Mouse (Mus musculus): ENCODE results near the gene Lpp. TPM values are rescaled to one million over a fixed set of nuclear protein-coding genes. Genes with fewer than 3 reads are reported as not detected.

Gene Lpp
- total RNA-seq, 2 experiments from 2014 or later: 32.5 to 60.6 TPM

- DNase-seq (ENCODE audit: low spot score in 2 of 2): no peak
Observed at GRCm38 (mm10) chr16:24467544-24468290, 74.4 kb downstream of the Lpp start.

GRCm38 (mm10) chr16:24469313-24469712, 76.0 kb downstream of the Lpp start:
- no peak for DNase-seq (ENCODE audit: low spot score in 2 of 2)

- DNase-seq (ENCODE audit: low spot score in 2 of 2): no peak
Observed at GRCm38 (mm10) chr16:24470601-24471000, 77.3 kb downstream of the Lpp start.

DNA sequence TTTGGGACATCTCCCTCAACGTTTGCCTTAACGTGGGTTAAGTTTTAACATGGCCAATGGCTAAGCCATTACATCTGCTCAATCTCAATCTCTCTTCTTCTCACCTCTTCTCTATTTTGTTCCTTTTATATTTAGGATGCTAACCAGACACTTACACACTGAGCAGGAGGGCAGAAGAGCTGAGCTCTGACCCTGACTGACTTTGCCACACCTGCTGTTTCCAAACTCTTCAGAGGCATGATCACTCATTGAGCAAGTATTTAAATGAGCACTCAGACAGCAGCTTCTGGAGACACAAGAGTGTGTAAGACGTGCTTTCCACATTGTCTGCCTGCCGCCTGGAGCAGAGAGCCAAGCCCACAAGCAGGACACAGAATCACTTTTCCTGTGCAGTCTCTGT, 77.7 kb downstream of the Lpp start:
- DNase-seq (ENCODE audit: low spot score in 2 of 2): no peak

GRCm38 (mm10) chr16:24471801-24472200, 78.5 kb downstream of the Lpp start:
- no peak for DNase-seq (ENCODE audit: low spot score in 2 of 2)

- DNase-seq (ENCODE audit: low spot score in 2 of 2): no peak
Observed at GRCm38 (mm10) chr16:24473966-24474365, 80.7 kb downstream of the Lpp start.

DNA sequence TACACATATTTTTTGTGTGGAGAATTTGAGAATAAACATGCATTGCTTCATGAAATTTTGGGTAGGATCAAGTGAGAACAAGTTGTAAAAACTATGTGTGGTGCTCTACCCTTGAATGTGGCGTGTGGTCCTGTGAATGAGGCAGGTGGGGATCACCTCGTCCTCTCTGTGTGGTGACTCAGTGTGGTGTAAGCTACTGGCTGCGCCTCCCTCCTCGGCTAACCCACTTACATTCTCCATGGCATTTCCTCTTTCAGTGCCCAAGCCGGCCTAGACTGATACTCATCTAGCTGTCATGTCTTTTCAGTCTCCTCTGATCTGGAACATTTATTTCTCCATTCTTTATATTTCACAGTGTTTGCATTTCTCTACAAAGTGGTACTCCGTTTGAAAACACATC, 81.5 kb downstream of the Lpp start:
- DNase-seq (ENCODE audit: low spot score in 2 of 2): no peak

DNA sequence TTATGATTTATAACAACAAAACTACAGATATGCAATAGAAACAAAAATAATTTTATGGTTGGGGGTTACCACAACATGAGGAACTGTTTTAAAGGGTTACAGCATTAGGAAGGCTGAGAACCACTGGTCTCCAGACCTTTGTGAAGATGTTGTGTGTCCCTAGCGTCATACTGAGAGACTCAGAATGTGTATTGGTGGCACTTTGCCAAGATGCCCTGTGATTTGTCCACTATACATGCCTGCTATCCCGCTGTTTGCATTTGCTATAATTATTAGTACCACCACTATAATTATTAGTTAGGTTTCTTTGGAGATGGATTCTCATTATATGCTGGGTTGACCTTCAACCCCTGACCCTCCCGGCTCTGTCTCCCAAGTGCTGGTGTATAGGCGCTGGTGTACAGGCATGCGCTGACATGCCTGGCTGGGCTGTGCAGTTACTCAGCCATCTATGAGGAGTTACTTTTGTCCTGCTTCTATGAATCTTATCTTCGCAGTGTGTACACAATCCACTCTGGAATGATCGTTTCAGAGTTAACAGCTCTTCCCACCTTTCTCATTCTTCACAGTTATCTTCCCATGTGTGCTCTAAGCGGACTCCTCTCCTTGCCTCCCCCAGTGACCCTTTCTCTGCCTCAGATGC, 82.1 kb downstream of the Lpp start:
- no peak for DNase-seq (ENCODE audit: low spot score in 2 of 2)

DNA sequence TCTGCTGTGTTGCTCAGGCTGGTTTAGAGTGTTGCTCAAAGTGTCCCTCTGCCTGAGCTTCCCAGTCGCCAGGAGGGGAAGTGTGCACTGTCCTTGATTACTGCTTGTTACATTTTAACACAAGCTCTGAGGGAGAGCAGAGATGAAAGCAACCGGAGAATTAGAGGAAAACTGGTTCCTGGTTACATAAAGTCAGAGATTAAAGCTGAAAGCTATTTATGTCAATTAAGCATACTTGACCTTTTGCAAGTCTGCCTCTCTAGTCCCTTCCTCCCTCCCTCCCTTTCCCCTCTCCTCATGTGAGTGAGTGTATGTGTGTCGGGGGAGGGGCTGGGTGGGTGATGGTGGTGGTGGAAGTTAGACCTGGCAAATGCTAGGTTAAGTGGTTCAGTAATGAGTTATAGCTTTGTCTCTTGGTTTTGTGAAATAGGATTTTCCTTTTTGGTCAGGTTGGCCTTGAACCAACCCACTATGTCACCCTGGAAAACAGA, 83.6 kb downstream of the Lpp start:
- DNase-seq (ENCODE audit: low spot score in 2 of 2): no peak

- no peak for DNase-seq (ENCODE audit: low spot score in 2 of 2)
Observed at GRCm38 (mm10) chr16:24478006-24478405, 84.7 kb downstream of the Lpp start.

DNA sequence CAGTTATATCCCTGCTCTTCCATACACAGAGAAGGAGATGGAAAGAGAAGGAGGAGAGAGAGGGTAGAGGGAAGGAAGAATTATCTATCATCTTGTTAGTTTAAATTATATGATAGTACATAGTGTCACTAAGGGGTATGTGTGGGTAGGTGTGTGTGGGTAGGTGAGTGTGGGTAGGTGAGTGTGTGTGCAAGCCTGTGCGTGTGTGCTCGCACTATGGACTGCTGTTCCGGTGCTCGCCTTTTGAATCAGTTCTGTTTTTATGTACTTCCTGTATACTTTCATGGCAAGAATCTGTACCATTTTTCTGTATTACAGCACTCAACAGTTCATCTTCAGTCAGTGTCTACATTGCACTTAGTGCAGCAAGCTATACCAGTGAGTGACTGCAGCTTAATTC, 85.5 kb downstream of the Lpp start:
- DNase-seq (ENCODE audit: low spot score in 2 of 2): no peak

DNA sequence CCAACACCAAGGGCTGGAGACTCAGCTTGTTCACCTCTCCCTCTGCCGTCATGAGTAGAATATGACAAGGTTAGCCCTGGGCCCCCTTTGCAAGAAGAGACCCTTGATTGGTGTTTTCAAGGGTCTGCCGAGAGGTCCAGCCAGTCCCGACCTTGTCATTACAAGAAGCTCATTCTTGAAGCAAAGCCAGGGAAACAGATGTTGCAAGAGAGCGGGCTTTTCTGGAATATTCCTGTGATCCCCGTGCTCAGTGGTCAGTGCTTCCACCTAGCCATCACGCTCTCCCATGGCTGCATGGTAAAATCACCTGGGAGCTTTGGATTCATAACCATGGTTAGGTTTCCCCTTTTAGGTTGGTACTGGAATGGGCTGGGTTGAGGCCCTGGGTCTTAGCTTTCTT, 89.3 kb downstream of the Lpp start:
- DNase-seq (ENCODE audit: low spot score in 2 of 2): no peak

DNA sequence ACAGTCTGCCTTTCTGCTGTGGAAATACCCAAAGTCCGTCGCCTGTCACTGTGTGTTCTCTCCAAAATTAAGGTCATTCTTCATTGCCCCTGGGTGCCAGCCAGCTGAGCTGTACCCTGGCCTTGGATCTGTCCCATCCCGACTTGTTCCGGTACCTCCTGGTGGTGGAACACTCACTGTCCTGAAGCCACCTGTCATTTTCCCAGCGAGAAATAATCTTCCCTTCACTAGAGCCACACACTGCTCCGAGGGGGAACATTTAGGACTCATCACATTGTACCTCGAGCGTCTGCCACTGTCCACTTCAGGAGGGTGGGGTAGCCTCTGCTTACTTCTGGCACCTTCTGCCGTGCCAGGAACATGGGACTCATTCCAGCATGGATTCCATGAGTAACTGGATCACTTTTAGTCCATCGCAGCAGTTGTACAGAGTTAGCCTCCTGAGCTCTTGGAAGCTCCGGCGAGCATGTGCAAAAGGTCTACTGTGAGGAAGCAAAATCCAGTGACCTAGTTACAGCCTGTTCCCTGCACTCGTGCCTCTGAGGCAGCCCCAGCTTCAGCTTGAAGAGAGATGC, 90.3 kb downstream of the Lpp start:
- peak; percentile 51 to 68 for DNase-seq (ENCODE audit: low spot score in 2 of 2)

GRCm38 (mm10) chr16:24487782-24488241, 94.5 kb downstream of the Lpp start:
- DNase-seq (ENCODE audit: low spot score in 2 of 2): peak in 1 of 2 experiments; percentile 51

DNA sequence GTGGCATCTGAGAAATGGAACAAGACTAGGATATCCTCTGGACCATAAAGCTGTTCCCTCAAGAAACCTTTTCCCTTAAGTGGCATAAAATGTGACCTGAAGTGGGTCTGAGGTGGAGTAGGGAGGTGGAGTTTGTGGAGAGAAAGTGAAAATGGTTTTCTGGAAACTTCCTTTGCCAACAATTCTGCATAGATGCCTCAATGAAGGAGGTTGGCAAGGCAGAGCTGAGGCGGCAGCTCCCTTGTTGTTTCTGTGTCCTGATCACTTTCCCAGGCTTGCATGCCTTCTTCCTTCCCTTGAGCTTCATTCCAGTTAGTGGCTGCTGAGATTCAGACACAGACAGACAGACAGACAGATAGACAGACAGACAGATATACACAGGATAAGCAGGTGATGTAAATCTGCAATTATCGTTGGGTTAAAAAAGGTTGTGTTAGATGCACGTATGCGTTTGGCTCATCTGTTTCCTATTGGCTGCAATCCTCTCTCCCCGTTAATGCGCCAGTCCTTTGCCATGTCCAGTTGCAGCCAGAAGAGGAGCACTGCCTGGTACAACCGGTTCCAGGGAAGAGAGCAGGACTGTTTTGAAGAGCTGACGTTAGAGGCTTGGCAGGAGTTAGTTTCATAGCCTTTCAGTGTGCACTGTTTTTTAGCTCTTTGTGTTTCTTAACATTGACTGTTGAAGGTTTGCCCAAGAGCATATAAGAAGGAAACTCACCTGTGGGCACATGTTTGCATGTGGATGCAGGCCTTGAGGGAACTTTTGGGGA, 96.4 kb downstream of the Lpp start:
- no peak for DNase-seq (ENCODE audit: low spot score in 2 of 2)

DNA sequence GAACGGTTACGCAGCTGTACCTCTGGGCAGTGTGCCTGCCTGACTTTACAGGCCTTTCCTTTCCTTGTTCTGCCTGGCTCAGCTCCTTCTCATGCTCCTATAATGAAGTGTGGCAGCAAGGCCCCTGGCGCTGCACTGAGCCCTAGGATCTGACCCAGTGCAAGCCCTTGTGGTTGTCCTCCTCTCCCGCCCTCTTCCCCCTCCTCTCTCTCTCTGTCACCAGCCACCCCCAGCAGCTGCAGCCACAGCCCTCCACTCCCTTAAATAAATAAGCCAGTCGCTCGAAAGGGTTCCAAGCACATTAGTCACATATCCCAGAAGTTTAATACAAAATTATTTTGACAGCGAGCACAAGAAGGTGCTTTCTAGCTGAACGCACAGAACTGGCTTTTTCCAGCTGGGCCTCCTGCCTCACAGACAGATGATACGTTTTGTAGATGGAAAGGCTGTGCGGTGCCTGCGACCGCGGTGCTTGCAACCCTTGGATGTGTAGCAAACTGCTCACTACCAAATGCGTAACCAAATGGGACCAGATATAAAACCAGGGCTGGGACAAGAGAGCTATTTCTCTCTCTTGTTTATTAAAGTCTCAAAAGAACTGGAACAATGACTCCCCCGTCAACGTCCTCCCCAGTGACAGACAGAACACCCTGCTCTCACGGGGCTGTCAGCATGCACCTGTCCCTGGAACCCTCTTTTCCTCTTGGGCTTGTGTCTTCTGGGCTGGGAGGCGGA, 97.6 kb downstream of the Lpp start:
- DNase-seq (ENCODE audit: low spot score in 2 of 2): no peak

DNA sequence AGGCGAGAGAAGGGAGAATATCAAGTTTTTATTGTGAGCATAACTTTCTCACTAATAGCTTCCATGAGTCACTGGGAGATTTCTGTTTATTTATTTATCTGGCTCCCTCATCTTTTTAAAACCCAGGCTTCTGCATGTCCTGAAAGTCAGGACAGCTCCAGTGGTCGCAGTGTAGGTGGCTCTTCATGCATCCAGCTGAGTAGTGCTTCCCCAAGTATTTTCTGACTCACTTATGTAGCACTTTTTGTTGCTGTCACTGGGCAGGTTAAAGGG, 98.1 kb downstream of the Lpp start:
- DNase-seq (ENCODE audit: low spot score in 2 of 2): no peak

GRCm38 (mm10) chr16:24492194-24492940, 99.1 kb downstream of the Lpp start:
- no peak for DNase-seq (ENCODE audit: low spot score in 2 of 2)

GRCm38 (mm10) chr16:24494531-24494930, 101.2 kb downstream of the Lpp start:
- DNase-seq (ENCODE audit: low spot score in 2 of 2): no peak

DNA sequence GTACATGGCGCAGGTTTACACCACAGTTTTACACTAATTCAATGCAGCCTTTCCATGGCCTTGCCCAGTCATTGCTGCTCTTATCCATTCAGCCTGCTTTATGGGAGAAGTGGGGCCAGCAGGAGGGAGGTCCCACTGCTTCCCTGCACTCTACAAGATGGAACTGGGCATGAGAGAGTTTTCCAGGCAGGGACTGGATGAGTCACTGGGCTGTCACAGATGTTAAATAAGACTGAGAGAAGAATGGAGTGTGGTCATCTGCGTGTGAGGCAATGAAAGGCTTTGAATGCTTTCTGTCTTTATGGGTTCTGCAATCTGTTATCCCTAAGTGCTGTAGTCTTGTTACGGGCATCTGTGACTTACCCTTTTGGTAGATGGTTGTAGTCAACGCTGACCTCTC, 102.2 kb downstream of the Lpp start:
- no peak for DNase-seq (ENCODE audit: low spot score in 2 of 2)
